Mouse (Mus musculus): ENCODE measurements at regions not wholly inside any gene's neighbourhood (a gene's known extent, or its start where the extent isn't known, plus 50 kb on each side); places are given as distances from the start of the nearest gene placed in this dataset.
A peak's percentile ranks its signal among the peaks of the same experiment; 100 is the strongest.

DNA sequence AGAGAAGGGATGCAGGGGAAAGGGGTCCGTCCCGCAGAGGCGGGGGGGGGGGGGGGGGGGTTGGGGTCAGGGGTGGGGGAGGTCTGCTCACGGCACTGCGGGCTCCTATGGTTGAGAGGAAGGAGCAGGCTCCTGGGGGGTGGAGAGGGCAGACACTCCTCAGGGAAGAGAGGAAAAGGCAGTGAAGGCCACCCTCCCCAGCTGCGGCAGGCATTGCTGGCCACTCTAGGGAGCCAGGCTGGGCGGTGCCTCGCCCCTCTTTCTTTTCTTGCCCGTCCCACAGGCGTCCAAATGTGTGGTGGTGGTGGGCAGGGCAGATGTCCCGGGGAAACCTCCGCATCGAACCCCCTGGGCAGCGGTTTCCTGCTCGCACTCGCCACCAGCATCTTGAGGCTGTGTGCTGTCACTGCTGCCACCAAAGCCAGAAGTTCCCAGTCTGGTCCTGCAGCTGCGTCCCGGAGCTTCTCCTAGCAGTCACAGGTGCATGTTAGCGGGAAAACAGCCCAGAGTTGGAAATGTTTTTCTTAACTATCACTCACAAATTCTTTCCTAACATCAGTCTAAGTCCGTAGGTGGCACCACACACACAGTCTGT lies 110.4 kb downstream of the Dsel start:
- DNase-seq = peak; percentile 11
